Mouse (Mus musculus): ENCODE data around the gene BC048562.

DNA sequence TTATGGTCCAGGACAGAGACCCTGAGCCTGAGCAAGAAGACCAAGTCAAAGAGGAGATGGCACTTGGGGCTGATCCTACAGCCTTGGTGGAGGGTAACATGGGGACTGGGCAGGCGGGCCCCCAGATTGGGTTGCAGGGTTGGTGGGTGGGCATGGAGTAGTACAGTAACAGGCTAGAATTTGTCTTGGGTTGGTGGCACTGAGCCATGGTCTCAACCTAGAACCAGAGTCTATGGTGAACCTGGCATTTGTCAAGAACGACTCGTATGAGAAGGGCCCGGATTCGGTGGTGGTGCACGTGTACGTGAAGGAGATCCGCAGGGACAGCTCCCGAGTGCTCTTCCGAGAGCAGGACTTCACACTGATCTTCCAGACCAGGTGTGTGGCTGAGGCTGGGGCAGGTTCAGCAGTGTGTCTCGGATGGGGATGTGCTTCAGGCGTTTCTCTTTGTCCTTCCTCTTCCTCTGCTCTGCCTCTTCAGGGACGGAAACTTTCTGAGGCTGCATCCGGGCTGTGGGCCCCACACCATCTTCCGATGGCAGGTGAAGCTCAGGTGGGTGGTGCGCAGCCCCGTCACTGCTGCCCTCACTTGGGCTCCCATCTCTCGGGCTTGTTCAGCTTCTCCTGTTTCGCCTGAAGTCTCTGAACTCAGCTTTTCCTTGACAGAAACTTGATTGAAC is 58.0 kb downstream of the BC048562 start:
- no peak for TF ChIP-seq CTCF (IDR thresholded peaks at IDR 0.05; ENCODE audit: extremely low read depth, insufficient read depth, low read length)
- no peak for TF ChIP-seq POLR2A (IDR thresholded peaks at IDR 0.05; ENCODE audit: extremely low read depth, insufficient read depth, low read length)
